Mouse (Mus musculus): Measurements from ENCODE around the gene Zbtb9. TPM values are rescaled to one million over a fixed set of nuclear protein-coding genes. Genes with fewer than 3 reads are reported as not detected.

The Zbtb9 gene
- polyA plus RNA-seq, 1 experiment from 2014 or later: 15.6 TPM

- ATAC-seq (ENCODE audit: insufficient number of reproducible peaks, low FRiP score, low TSS enrichment, low read depth): no peak
- WGBS: 62% methylated on average over 12 of the region's 12 CpGs
- H3K9ac ChIP-seq: no peak overlapping the region
- no peak overlapping the region for H3K27ac ChIP-seq (replicated peaks)
- no peak overlapping the region for H3K4me3 ChIP-seq (replicated peaks)
- no peaks in the 10 kb centered on the region for H3K36me3 ChIP-seq
- no peaks in the 10 kb centered on the region for H3K27me3 ChIP-seq
- H3K4me1 ChIP-seq: no peaks in the 10 kb centered on the region
- H3K4me2 ChIP-seq (replicated peaks): peak overlapping the region; percentile 0; the same call in 1 of the 2 replicates
- H3K9me3 ChIP-seq (replicated peaks): no peaks in the 10 kb centered on the region
Measured at GRCm38 (mm10) chr17:26999996-27000395, 27.0 kb downstream of the Zbtb9 start.

- 80% methylated on average over 7 of the region's 7 CpGs for WGBS
- Histone ChIP-seq H3K4me1 (no peaks in the 10 kb centered on the region), H3K9me3 (replicated peaks) (no peaks in the 10 kb centered on the region), H3K36me3 (no peaks in the 10 kb centered on the region), H3K27me3 (no peaks in the 10 kb centered on the region), H3K4me3 (replicated peaks) (no peak overlapping the region), H3K9ac (no peak overlapping the region), H3K4me2 (replicated peaks) (no peak overlapping the region), H3K27ac (replicated peaks) (no peak overlapping the region)
- ATAC-seq (ENCODE audit: insufficient number of reproducible peaks, low FRiP score, low TSS enrichment, low read depth): no peak
Measured at GRCm38 (mm10) chr17:27001151-27001550, 28.2 kb downstream of the Zbtb9 start.

GRCm38 (mm10) chr17:27001889-27002288 is 28.9 kb downstream of the Zbtb9 start:
- no peaks in the 10 kb centered on the region for H3K4me1 ChIP-seq
- no peaks in the 10 kb centered on the region for H3K9me3 ChIP-seq (replicated peaks)
- H3K27ac ChIP-seq (replicated peaks): no peak overlapping the region
- no peak for ATAC-seq (ENCODE audit: insufficient number of reproducible peaks, low FRiP score, low TSS enrichment, low read depth)
- no peak overlapping the region for H3K4me2 ChIP-seq (replicated peaks)
- WGBS: 51% methylated on average over 6 of the region's 6 CpGs
- H3K9ac ChIP-seq: no peak overlapping the region
- no peaks in the 10 kb centered on the region for H3K36me3 ChIP-seq
- no peaks in the 10 kb centered on the region for H3K27me3 ChIP-seq
- no peak overlapping the region for H3K4me3 ChIP-seq (replicated peaks)

GRCm38 (mm10) chr17:27004431-27004830 is 31.5 kb downstream of the Zbtb9 start:
- Histone ChIP-seq H3K4me2 (replicated peaks) (no peak overlapping the region), H3K27me3 (no peaks in the 10 kb centered on the region), H3K9me3 (replicated peaks) (no peaks in the 10 kb centered on the region), H3K4me3 (replicated peaks) (no peak overlapping the region), H3K4me1 (no peaks in the 10 kb centered on the region), H3K36me3 (no peaks in the 10 kb centered on the region), H3K9ac (no peak overlapping the region), H3K27ac (replicated peaks) (no peak overlapping the region)
- no peak for ATAC-seq (ENCODE audit: insufficient number of reproducible peaks, low FRiP score, low TSS enrichment, low read depth)
- WGBS: 35% methylated on average over 9 of the region's 9 CpGs

- no peak overlapping the region for H3K9ac ChIP-seq
Measured at GRCm38 (mm10) chr17:27004903-27005485, 32.0 kb downstream of the Zbtb9 start.

GRCm38 (mm10) chr17:27005644-27006043 is 32.7 kb downstream of the Zbtb9 start:
- no peak overlapping the region for H3K9ac ChIP-seq
- no peaks in the 10 kb centered on the region for H3K27me3 ChIP-seq
- WGBS: 56% methylated on average over 11 of the region's 11 CpGs
- H3K4me2 ChIP-seq (replicated peaks): no peak overlapping the region
- no peaks in the 10 kb centered on the region for H3K36me3 ChIP-seq
- ATAC-seq (ENCODE audit: insufficient number of reproducible peaks, low FRiP score, low TSS enrichment, low read depth): no peak
- no peak overlapping the region for H3K4me3 ChIP-seq (replicated peaks)
- H3K27ac ChIP-seq (replicated peaks): no peak overlapping the region
- no peaks in the 10 kb centered on the region for H3K4me1 ChIP-seq
- no peaks in the 10 kb centered on the region for H3K9me3 ChIP-seq (replicated peaks)

More at GRCm38 (mm10) chr17:27004903-27005485, 32.0 kb downstream of the Zbtb9 start:
- no peaks in the 10 kb centered on the region for H3K4me1 ChIP-seq
- WGBS: 40% methylated on average over 19 of the region's 19 CpGs
- H3K36me3 ChIP-seq: no peaks in the 10 kb centered on the region
- no peak overlapping the region for H3K4me3 ChIP-seq (replicated peaks)
- no peak; the same call in 1 of the 2 replicates for ATAC-seq (ENCODE audit: insufficient number of reproducible peaks, low FRiP score, low TSS enrichment, low read depth)
- no peak overlapping the region for H3K4me2 ChIP-seq (replicated peaks)
- H3K27ac ChIP-seq (replicated peaks): no peak overlapping the region
- no peaks in the 10 kb centered on the region for H3K9me3 ChIP-seq (replicated peaks)
- H3K27me3 ChIP-seq: no peaks in the 10 kb centered on the region

GRCm38 (mm10) chr17:27008277-27008676 is 35.3 kb downstream of the Zbtb9 start:
- WGBS: 70% methylated on average over 2 of the region's 2 CpGs
- H3K4me3 ChIP-seq (replicated peaks): no peak overlapping the region
- no peaks in the 10 kb centered on the region for H3K27me3 ChIP-seq
- H3K27ac ChIP-seq (replicated peaks): no peak overlapping the region
- no peak overlapping the region for H3K9ac ChIP-seq
- no peaks in the 10 kb centered on the region for H3K9me3 ChIP-seq (replicated peaks)
- no peak for ATAC-seq (ENCODE audit: insufficient number of reproducible peaks, low FRiP score, low TSS enrichment, low read depth)
- H3K4me1 ChIP-seq: no peaks in the 10 kb centered on the region
- H3K4me2 ChIP-seq (replicated peaks): no peak overlapping the region
- H3K36me3 ChIP-seq: no peaks in the 10 kb centered on the region

GRCm38 (mm10) chr17:27011167-27011566 is 38.2 kb downstream of the Zbtb9 start:
- Histone ChIP-seq H3K27me3 (no peaks in the 10 kb centered on the region), H3K27ac (replicated peaks) (no peak overlapping the region), H3K4me1 (no peaks in the 10 kb centered on the region), H3K4me2 (replicated peaks) (no peak overlapping the region), H3K36me3 (no peaks in the 10 kb centered on the region), H3K4me3 (replicated peaks) (no peak overlapping the region), H3K9me3 (replicated peaks) (no peaks in the 10 kb centered on the region), H3K9ac (no peak overlapping the region)
- WGBS: 85% methylated on average over 10 of the region's 10 CpGs
- no peak for ATAC-seq (ENCODE audit: insufficient number of reproducible peaks, low FRiP score, low TSS enrichment, low read depth)

GRCm38 (mm10) chr17:27011998-27012672 is 39.2 kb downstream of the Zbtb9 start:
- Histone ChIP-seq H3K27me3 (no peaks in the 10 kb centered on the region), H3K36me3 (no peaks in the 10 kb centered on the region), H3K9me3 (replicated peaks) (no peaks in the 10 kb centered on the region), H3K9ac (no peak overlapping the region), H3K4me1 (peaks cover 1% of the 10 kb centered on the region; the same call in 1 of the 2 replicates), H3K4me2 (replicated peaks) (no peak overlapping the region), H3K4me3 (replicated peaks) (no peak overlapping the region), H3K27ac (replicated peaks) (no peak overlapping the region)
- WGBS: 54% methylated on average over 14 of the region's 14 CpGs
- no peak for ATAC-seq (ENCODE audit: insufficient number of reproducible peaks, low FRiP score, low TSS enrichment, low read depth)

- 44% methylated on average over 6 of the region's 6 CpGs for WGBS
- Histone ChIP-seq H3K27me3 (no peaks in the 10 kb centered on the region), H3K9me3 (replicated peaks) (no peaks in the 10 kb centered on the region), H3K27ac (replicated peaks) (no peak overlapping the region), H3K4me2 (replicated peaks) (no peak overlapping the region), H3K9ac (no peak overlapping the region), H3K36me3 (no peaks in the 10 kb centered on the region), H3K4me3 (replicated peaks) (no peak overlapping the region), H3K4me1 (peaks cover 8% of the 10 kb centered on the region; the same call in 1 of the 2 replicates)
- ATAC-seq (ENCODE audit: insufficient number of reproducible peaks, low FRiP score, low TSS enrichment, low read depth): no peak
Measured at GRCm38 (mm10) chr17:27012909-27013308, 39.9 kb downstream of the Zbtb9 start.

- Histone ChIP-seq H3K4me3 (replicated peaks) (peak overlapping the region; percentile 56), H3K9me3 (replicated peaks) (no peaks in the 10 kb centered on the region), H3K36me3 (peaks cover 34% of the 10 kb centered on the region), H3K4me2 (replicated peaks) (peak overlapping the region; percentile 70), H3K4me1 (peaks cover 15% of the 10 kb centered on the region), H3K9ac (peak overlapping the region; percentile 33), H3K27ac (replicated peaks) (peak overlapping the region; percentile 72), H3K27me3 (no peaks in the 10 kb centered on the region)
- peak; percentile 73 for ATAC-seq (ENCODE audit: insufficient number of reproducible peaks, low FRiP score, low TSS enrichment, low read depth)
- WGBS: 5% methylated on average over 34 of the region's 34 CpGs
Measured at GRCm38 (mm10) chr17:27017564-27018499, 44.9 kb downstream of the Zbtb9 start.

Data from embryonic facial prominence, embryonic 15.5 days (tissue).